Mouse (Mus musculus) forebrain, embryonic 16.5 days (tissue): ENCODE measurements at regions not wholly inside any gene's neighbourhood (a gene's known extent, or its start where the extent isn't known, plus 50 kb on each side); places are given as distances from the start of the nearest gene placed in this dataset.

Experiments
- ATAC-seq: fragments of 200-750 bp; cut with Nextera tagmentation; 2 replicates; pipeline ENCODE4 v1.8.0; 2017; ENCODE audit warnings: mild to moderate bottlenecking, moderate library complexity
- H3K27ac ChIP-seq: fragments of 300-500 bp; sonication (generic); 2 replicates; pipeline ENCODE4 v1.5.1; 2014; ENCODE audit warnings: low read length, control low read depth
- H3K27me3 ChIP-seq: fragments of 300-500 bp; sonication (generic); replicated peaks from 2 replicates; pipeline ENCODE4 v1.6.1; 2014; ENCODE audit warnings: low read length; ENCODE audit not compliant: control insufficient read depth, insufficient read depth
- H3K36me3 ChIP-seq: fragments of 300-500 bp; sonication (generic); 2 replicates; pipeline ENCODE4 v1.6.1; 2014; ENCODE audit not compliant: control insufficient read depth, insufficient read depth
- H3K4me1 ChIP-seq: fragments of 300-500 bp; sonication (generic); replicated peaks from 2 replicates; pipeline ENCODE4 v1.6.1; 2014; ENCODE audit warnings: low read length; ENCODE audit not compliant: control insufficient read depth, insufficient read depth
- H3K4me2 ChIP-seq: fragments of 300-500 bp; sonication (generic); 2 replicates; pipeline ENCODE4 v1.6.1; 2014; ENCODE audit warnings: mild to moderate bottlenecking, low read length, control low read depth
- H3K4me3 ChIP-seq: fragments of 300-500 bp; sonication (generic); replicated peaks from 2 replicates; pipeline ENCODE4 v1.5.1; 2014; ENCODE audit warnings: mild to moderate bottlenecking, low read length, control low read depth
- H3K9ac ChIP-seq: fragments of 300-500 bp; sonication (generic); replicated peaks from 2 replicates; pipeline ENCODE4 v1.6.1; 2014; ENCODE audit warnings: low read depth, low read length, control low read depth
- H3K9me3 ChIP-seq: fragments of 300-500 bp; sonication (generic); 2 replicates; pipeline ENCODE4 v1.6.1; 2016; ENCODE audit warnings: low read length; ENCODE audit not compliant: control insufficient read depth
- WGBS: fragments of 180-500 bp; shearing (Covaris S2); extraction: QIAGEN DNeasy Blood & Tissue Kit; methylation state at CpG from one replicate; pipeline ENCODE4 v1.1.7; 2014; 5-methylcytosine and 5-hydroxymethylcytosine counted together

- WGBS: 59% methylated on average over 3 of the region's 3 CpGs
- Histone ChIP-seq H3K9ac (no peak overlapping the region), H3K4me1 (peaks cover 6% of the 10 kb centered on the region), H3K9me3 (no peaks in the 10 kb centered on the region), H3K27me3 (no peaks in the 10 kb centered on the region), H3K4me2 (no peak overlapping the region), H3K36me3 (no peaks in the 10 kb centered on the region), H3K27ac (no peak overlapping the region), H3K4me3 (no peak overlapping the region)
- ATAC-seq: no peak
These were observed 240.0 kb downstream of the Mycn start for GRCm38 (mm10) chr12:12701735-12702134.

GRCm38 (mm10) chr12:12701060-12701667 lies 240.6 kb downstream of the Mycn start:
- no peaks in the 10 kb centered on the region for H3K36me3 ChIP-seq
- H3K27me3 ChIP-seq: no peaks in the 10 kb centered on the region
- H3K9me3 ChIP-seq: no peaks in the 10 kb centered on the region
- no peak overlapping the region for H3K4me3 ChIP-seq
- no peak overlapping the region for H3K4me2 ChIP-seq
- no peak for ATAC-seq
- peaks cover 2% of the 10 kb centered on the region for H3K4me1 ChIP-seq
- H3K9ac ChIP-seq: no peak overlapping the region
- 81% methylated on average over 7 of the region's 7 CpGs for WGBS
- no peak overlapping the region for H3K27ac ChIP-seq

- Histone ChIP-seq H3K36me3 (no peaks in the 10 kb centered on the region), H3K27ac (no peak overlapping the region), H3K4me2 (peak overlapping the region; percentile 30), H3K9me3 (no peaks in the 10 kb centered on the region), H3K4me1 (peaks cover 9% of the 10 kb centered on the region), H3K9ac (peak overlapping the region; percentile 40), H3K27me3 (no peaks in the 10 kb centered on the region), H3K4me3 (no peak overlapping the region)
- 12% methylated on average over 29 of the region's 29 CpGs for WGBS
- peak; percentile 45; the same call in 1 of the 2 replicates for ATAC-seq
These were observed 247.6 kb downstream of the Mycn start for GRCm38 (mm10) chr12:12693838-12694777.

- peaks cover 20% of the 10 kb centered on the region for H3K4me1 ChIP-seq
- no peak overlapping the region for H3K4me2 ChIP-seq
- no peak for ATAC-seq
- no peaks in the 10 kb centered on the region for H3K36me3 ChIP-seq
- 87% methylated on average over 2 of the region's 2 CpGs for WGBS
- no peak overlapping the region for H3K27ac ChIP-seq
- H3K9me3 ChIP-seq: no peaks in the 10 kb centered on the region
- no peak overlapping the region for H3K9ac ChIP-seq
- H3K4me3 ChIP-seq: no peak overlapping the region
- no peaks in the 10 kb centered on the region for H3K27me3 ChIP-seq
These were observed 254.3 kb downstream of the Mycn start for GRCm38 (mm10) chr12:12687376-12687775.

- WGBS: 38% methylated on average over 7 of the region's 7 CpGs
- no peak; the same call in 1 of the 2 replicates for ATAC-seq
- Histone ChIP-seq H3K27me3 (no peaks in the 10 kb centered on the region), H3K9me3 (no peaks in the 10 kb centered on the region), H3K4me1 (peaks cover 34% of the 10 kb centered on the region), H3K4me3 (no peak overlapping the region), H3K9ac (no peak overlapping the region), H3K36me3 (no peaks in the 10 kb centered on the region), H3K4me2 (peak overlapping the region; percentile 43), H3K27ac (peak overlapping the region; percentile 84)
These were observed 256.5 kb downstream of the Mycn start for GRCm38 (mm10) chr12:12685217-12685522.

GRCm38 (mm10) chr12:12684481-12685216 lies 257.1 kb downstream of the Mycn start:
- 5% methylated on average over 16 of the region's 16 CpGs for WGBS
- Histone ChIP-seq H3K27me3 (no peaks in the 10 kb centered on the region), H3K4me3 (0 out of 2 replicates have a peak overlapping the region, but pooled peaks have one; percentile 7), H3K36me3 (no peaks in the 10 kb centered on the region), H3K4me2 (peak overlapping the region; percentile 43), H3K9me3 (no peaks in the 10 kb centered on the region), H3K9ac (peak overlapping the region; percentile 28; the same call in 1 of the 2 replicates), H3K4me1 (peaks cover 40% of the 10 kb centered on the region), H3K27ac (peak overlapping the region; percentile 84)
- ATAC-seq: peak; percentile 66

GRCm38 (mm10) chr12:12683733-12684470 lies 257.8 kb downstream of the Mycn start:
- Histone ChIP-seq H3K4me1 (peaks cover 40% of the 10 kb centered on the region), H3K36me3 (no peaks in the 10 kb centered on the region), H3K27ac (peak overlapping the region; percentile 84), H3K27me3 (no peaks in the 10 kb centered on the region), H3K9ac (peak overlapping the region; percentile 28; the same call in 1 of the 2 replicates), H3K9me3 (no peaks in the 10 kb centered on the region), H3K4me2 (peak overlapping the region; percentile 43), H3K4me3 (no peak overlapping the region)
- WGBS: 20% methylated on average over 10 of the region's 10 CpGs
- ATAC-seq: no peak

GRCm38 (mm10) chr12:12681101-12681500 lies 260.6 kb downstream of the Mycn start:
- Histone ChIP-seq H3K36me3 (no peaks in the 10 kb centered on the region), H3K9ac (peak overlapping the region; percentile 77), H3K4me1 (peaks cover 55% of the 10 kb centered on the region), H3K9me3 (no peaks in the 10 kb centered on the region), H3K4me3 (peak overlapping the region; percentile 47), H3K4me2 (peak overlapping the region; percentile 68), H3K27ac (peak overlapping the region; percentile 95), H3K27me3 (no peaks in the 10 kb centered on the region)
- WGBS: 3% methylated on average over 6 of the region's 6 CpGs
- peak; percentile 22 for ATAC-seq
